Mouse (Mus musculus): ENCODE data around the gene Bnip3. TPM values are rescaled to one million over a fixed set of nuclear protein-coding genes. Genes with fewer than 3 reads are reported as not detected.

The Bnip3 gene
- total RNA-seq, 1 experiment from 2014 or later: 27.8 TPM

DNA sequence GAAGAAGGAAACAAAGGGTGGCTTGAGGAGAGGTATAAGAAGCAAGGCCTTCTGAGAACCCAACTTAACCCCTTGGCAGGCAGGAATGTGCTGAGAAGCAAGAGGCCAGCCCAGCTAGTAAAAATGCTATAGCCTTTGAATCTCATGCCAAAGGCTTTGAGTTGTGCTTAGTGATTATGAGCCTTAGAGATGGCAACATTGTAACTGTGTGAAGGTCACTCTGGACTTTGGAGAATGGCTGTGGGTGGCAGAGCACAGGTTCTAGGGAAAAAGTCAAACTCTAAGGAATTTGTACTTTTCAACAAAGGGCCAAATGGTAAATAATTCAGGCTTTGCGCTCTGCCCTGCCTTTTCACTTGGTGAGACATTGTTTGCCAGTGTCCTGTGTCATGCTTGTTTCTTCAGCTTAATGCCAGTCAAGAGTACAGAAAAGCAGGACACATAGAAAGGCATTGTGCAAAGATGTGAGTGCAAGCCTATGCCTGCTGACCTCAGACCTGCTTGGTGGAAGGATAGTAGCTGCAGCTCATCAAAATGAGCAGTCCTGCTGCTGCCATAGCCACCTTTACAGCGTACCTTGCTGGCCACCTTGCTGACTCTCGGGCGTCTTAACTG lies 55.8 kb downstream of the Bnip3 start:
- ATAC-seq (replicated peaks in 1 of 2; ENCODE audit: insufficient read depth in 1 of 2, low FRiP score in 2 of 2, low TSS enrichment in 1 of 2, low read depth in 1 of 2, poor library complexity in 2 of 2, severe bottlenecking in 2 of 2): no peak

DNA sequence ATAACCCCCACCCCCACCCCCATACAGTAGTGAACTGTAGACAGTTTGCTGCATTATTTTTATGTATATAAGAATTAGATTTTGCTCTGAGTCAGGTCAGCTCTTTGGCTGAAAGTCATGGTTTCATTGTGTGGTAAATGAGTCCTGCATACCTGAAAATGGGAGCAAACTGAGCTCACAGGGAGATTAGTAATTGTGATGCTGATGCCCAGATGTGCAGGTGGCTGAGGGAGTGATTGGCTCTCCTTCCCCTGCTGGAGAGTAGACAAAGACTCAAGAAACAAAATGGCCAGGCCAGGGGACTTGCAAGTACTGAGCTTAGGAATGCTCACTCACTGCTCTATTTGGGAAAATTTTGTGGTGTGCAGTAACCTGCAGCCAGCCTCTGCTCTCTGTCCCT lies 59.2 kb downstream of the Bnip3 start:
- ATAC-seq (replicated peaks in 1 of 2; ENCODE audit: insufficient read depth in 1 of 2, low FRiP score in 2 of 2, low TSS enrichment in 1 of 2, low read depth in 1 of 2, poor library complexity in 2 of 2, severe bottlenecking in 2 of 2): no peak

DNA sequence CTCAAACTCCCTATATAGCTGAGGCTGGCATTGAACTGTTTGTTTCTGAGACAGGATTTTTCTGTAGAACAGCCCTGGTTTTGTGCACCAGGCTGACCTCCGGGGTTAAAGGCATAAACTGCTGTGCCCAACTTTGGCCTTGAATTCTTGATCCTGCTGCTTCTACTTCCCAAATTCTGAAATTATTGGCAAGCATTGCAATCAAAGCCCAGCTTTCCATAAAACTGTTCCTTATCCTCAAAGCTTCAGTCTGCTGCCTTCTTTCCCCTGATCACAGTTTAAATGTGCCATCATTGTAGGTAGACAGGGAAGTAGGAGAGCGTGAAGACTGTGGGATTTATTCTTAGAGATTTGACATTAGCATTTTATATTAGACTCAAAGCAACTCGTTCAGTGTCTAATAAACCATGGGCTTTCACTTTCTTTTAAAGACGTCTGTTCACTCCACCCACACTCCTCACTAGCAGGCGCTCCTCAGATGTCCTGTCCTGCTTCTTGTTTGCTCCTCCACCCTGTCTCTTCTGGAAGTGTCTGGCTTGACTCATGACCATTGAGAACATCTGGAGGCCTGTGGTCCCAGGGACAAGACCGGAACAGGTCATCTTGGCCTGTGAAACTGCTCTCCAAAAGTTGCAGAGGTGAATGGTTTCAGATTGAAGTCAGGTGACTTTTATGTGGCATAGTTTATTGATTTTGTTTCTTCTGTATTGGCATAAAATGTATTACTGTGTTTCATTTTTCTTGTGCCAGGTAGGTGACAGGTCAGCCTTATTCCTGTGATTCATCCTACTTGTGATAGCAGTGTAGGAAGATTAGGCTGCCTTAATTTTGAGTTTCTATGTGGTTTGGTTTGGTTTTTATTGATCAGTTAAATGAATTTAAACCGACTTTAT lies 61.0 kb downstream of the Bnip3 start:
- ATAC-seq (replicated peaks in 1 of 2; ENCODE audit: insufficient read depth in 1 of 2, low FRiP score in 2 of 2, low TSS enrichment in 1 of 2, low read depth in 1 of 2, poor library complexity in 2 of 2, severe bottlenecking in 2 of 2): no peak

- ATAC-seq (replicated peaks in 1 of 2; ENCODE audit: insufficient read depth in 1 of 2, low FRiP score in 2 of 2, low TSS enrichment in 1 of 2, low read depth in 1 of 2, poor library complexity in 2 of 2, severe bottlenecking in 2 of 2): no peak
These were observed 61.8 kb downstream of the Bnip3 start for GRCm38 (mm10) chr7:138847316-138848027.

GRCm38 (mm10) chr7:138846502-138846991 lies 62.8 kb downstream of the Bnip3 start:
- peak; percentile 2 to 20; a peak in 1 of 4 replicates for ATAC-seq (replicated peaks in 1 of 2; ENCODE audit: insufficient read depth in 1 of 2, low FRiP score in 2 of 2, low TSS enrichment in 1 of 2, low read depth in 1 of 2, poor library complexity in 2 of 2, severe bottlenecking in 2 of 2)

DNA sequence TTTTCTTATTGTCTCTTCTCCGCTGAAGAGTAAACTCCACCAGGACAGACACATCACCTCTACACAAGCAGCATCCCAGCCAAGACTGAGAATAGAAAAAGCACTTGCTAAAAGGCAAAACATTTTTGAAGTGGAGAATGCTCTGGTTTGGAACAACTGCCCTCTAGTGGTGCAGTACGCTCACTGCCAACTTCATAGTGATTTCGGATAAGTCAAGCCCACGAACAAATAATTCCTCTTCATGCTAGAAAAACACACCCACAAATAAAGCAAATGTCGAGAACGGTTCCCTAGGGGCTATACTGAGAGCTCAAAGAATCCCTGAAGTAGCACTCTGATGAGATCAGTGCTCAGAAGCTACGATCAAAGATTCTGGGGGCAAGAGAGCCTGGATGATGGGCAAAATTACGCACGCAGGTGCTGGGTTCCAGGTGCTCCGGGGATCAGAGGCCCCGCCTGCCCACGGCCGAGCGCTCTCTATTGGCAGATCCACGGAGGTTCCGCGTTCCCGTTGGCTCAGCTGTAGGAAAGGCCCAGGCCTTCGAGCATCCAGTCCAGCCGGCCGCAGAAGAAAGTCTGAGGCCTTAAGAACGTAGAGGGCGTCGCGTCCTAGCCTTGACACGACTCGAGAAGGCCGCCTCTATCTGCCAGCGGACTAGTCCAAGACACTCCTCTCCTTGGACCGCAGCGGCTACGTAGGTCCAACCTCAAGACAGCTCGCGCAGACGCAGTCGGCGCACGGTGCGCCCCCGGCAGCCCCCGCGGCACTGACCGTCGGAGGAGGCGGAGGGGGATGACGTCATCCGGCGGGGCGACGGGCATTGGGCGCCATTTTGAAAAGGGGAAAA lies 63.6 kb downstream of the Bnip3 start, which contains the start of the genes Ppp2r2d and Mapk1ip1:
Gene Ppp2r2d (plus strand): TSS at position 536 of the 848 bp plus-strand sequence.
Gene Mapk1ip1 (minus strand): TSS at position 730 of the 848 bp plus-strand sequence.
- ATAC-seq (replicated peaks in 1 of 2; ENCODE audit: insufficient read depth in 1 of 2, low FRiP score in 2 of 2, low TSS enrichment in 1 of 2, low read depth in 1 of 2, poor library complexity in 2 of 2, severe bottlenecking in 2 of 2): peak; percentile 90

DNA sequence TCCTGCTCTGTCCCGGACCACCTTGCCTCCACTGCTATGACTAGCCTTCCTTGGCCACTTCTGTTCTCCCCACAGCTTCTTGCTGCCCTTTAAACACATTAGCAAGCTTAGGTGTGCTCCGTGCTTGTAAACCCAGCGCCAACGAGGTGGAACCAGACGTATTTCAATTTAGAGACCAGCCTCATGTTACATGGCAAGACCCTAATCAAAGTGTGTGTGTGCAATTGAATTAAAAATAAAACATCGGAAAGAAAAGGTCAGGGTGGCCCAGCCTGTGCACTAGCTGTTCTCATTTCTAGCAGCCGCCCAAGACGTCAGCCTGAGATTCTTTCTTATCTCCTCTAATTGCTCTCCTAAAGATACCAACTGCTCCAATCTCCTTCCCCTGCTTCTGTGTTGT lies 64.2 kb downstream of the Bnip3 start:
- ATAC-seq (replicated peaks in 1 of 2; ENCODE audit: insufficient read depth in 1 of 2, low FRiP score in 2 of 2, low TSS enrichment in 1 of 2, low read depth in 1 of 2, poor library complexity in 2 of 2, severe bottlenecking in 2 of 2): no peak

DNA sequence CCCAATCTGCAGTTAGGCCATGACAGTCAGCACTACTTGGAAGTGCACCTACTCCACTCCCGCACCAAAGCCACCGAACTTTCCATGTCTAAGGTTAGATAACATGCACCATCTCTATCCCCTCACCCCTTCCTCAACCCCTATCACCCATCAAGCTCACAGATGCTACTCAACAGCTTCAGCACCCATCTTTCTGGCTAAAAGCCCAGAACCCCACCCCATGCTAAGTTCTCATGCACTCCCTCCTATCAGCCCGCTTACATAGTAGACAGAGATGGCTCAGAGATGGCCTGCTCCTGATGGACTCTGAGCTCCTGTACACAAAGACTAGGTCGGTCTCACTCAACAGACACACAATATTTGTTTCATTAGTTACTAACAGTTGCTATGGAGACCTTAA lies 65.9 kb downstream of the Bnip3 start:
- no peak for ATAC-seq (replicated peaks in 1 of 2; ENCODE audit: insufficient read depth in 1 of 2, low FRiP score in 2 of 2, low TSS enrichment in 1 of 2, low read depth in 1 of 2, poor library complexity in 2 of 2, severe bottlenecking in 2 of 2)

DNA sequence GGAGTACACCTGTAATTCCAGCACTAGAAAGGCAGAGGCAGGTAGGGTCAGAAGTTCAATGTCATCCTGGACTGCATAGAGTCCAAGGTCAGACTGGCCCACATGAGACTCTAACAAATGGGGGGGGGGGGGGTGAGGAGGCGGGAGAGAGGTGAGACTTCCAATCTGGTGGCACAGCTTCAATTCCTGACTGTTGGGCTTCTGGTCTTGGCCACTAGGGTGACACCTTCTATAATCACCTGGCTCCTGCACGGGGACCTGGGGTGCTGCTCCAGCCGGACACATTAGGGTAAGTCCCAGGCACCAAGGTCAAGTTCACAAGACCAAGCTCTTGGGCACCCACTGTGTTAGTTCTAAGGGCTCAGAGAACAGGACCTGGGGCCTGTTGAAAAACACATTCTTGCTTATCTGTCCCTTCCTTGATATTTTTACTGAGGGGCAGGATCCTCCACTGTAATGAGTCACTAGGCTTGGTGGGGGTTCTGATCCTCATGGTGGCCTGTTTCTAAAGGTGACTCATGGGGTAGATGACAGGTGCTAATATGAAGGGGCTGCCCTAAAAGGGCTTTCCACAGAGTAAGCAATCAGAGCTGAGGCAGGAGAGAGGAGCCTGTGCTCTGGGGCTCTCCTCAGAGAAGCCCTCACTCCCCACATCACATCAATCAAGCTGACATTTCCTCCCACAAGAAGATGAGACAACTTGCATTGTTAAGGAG lies 67.7 kb downstream of the Bnip3 start:
- ATAC-seq (replicated peaks in 1 of 2; ENCODE audit: insufficient read depth in 1 of 2, low FRiP score in 2 of 2, low TSS enrichment in 1 of 2, low read depth in 1 of 2, poor library complexity in 2 of 2, severe bottlenecking in 2 of 2): no peak

Other genes starting within 250 kb of the Bnip3 start
- 34.7 and 46.1 TPM in 2 replicates for gene Ppp2r2d, start 63.4 kb downstream of the Bnip3 start, total RNA-seq (2017)
- 8.0 and 9.7 TPM in 2 replicates for gene Mapk1ip1, start 63.2 kb downstream of the Bnip3 start, total RNA-seq (2017)
- gene Jakmip3, start 31.2 kb upstream of the Bnip3 start, total RNA-seq (2017): not detected in 2 replicates
- gene Dpysl4, start 176.5 kb upstream of the Bnip3 start, total RNA-seq (2017): not detected in 2 replicates

Measured in hematopoietic stem cell, adult 5-6 weeks (primary cell).